Mouse (Mus musculus) testis, adult 2 months (tissue): Measurements from ENCODE around the gene Calhm2. TPM values are rescaled to one million over a fixed set of nuclear protein-coding genes. Genes with fewer than 3 reads are reported as not detected.
A peak's percentile ranks its signal among the peaks of the same experiment; 100 is the strongest.

Source experiments
- H3K27ac ChIP-seq: fragments of 200-500 bp; 2 replicates; pipeline ENCODE4 v1.5.1; 2012; ENCODE audit warnings: low read depth, low read length; ENCODE audit not compliant: control insufficient read depth, insufficient read depth
- H3K27me3 ChIP-seq: fragments of 200-500 bp; 2 replicates; pipeline ENCODE4 v1.6.1; 2012; ENCODE audit warnings: mild to moderate bottlenecking, low read length, moderate library complexity; ENCODE audit not compliant: control insufficient read depth, insufficient read depth
- H3K36me3 ChIP-seq: fragments of 200-500 bp; 2 replicates; pipeline ENCODE4 v1.6.1; 2012; ENCODE audit warnings: mild to moderate bottlenecking, low read length; ENCODE audit not compliant: control insufficient read depth, insufficient read depth
- H3K4me1 ChIP-seq: fragments of 200-500 bp; 2 replicates; pipeline ENCODE4 v1.6.1; 2012; ENCODE audit warnings: low read length; ENCODE audit not compliant: control insufficient read depth, insufficient read depth
- H3K4me3 ChIP-seq: fragments of 200-500 bp; 2 replicates; pipeline ENCODE4 v1.5.1; 2012; ENCODE audit warnings: low read depth, mild to moderate bottlenecking, low read length, moderate library complexity, mixed read lengths; ENCODE audit not compliant: control insufficient read depth
- CTCF ChIP-seq: fragments of 200-500 bp; IDR thresholded peaks from 2 replicates; pipeline ENCODE4 v1.5.1; 2012; ENCODE audit warnings: low read depth, mild to moderate bottlenecking, inconsistent platforms, low read length, moderate library complexity; ENCODE audit not compliant: control insufficient read depth, insufficient read depth, insufficient replicate concordance
- POLR2A ChIP-seq: fragments of 200-500 bp; IDR thresholded peaks from 2 replicates; pipeline ENCODE4 v1.6.1; 2012; ENCODE audit warnings: low read depth, mild to moderate bottlenecking, inconsistent platforms, low read length, moderate library complexity; ENCODE audit not compliant: control insufficient read depth
- polyA plus RNA-seq: library from polyadenylated mRNA; depleted of rRNA; stranded (reverse); fragments of >200 nt; gene quantifications from 2 replicates; pipeline ENCODE4 v1.2.3, GENCODE M21; 2012

Calhm2 gene
- polyA plus RNA-seq, 1 experiment, result 4.1 TPM

DNA sequence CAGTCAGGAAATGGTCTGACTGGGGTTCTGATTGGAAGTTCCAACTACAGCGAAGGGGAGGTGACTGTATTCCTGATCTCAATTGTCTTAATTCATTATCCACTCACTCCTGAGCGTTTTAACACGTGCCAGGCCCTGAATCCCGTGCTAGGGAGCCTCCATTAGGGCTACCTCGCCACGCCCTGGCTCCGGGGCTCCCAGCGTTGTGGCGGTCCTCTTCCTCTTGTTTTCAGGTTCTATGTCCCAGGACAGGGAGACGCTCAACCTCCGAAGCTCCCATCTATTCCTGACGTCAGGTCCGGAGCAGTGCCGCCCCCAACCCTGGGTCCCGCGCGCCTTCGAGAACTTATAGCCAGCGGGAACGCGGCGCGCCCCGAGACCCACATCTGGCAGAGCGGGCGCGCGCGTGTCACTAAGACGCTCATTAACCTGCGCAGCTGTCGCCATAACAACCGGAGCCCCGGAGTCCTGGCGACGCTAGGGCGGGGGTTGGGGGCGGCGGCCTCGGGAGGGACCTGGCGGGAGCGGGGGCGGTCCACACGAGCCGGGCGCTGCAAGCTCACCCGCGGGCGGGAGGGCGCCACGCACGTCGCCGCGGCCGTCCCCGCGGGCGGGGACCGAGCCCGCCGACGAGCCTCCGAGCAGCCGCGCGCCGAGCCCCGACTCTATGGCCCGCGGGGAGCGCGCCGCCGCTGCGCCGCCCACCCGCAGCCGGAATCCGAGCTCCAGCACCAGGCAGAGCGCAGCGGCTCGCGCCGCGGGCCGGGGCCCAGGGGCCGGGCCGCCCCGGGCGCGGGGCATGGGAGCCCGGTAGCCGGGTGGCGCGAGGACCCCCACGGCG, 40.6 kb upstream of the Calhm2 start, which contains the start of gene Neurl1a:
TSS of gene Neurl1a (plus strand) at position 390 of the 841 bp plus-strand sequence.
- Histone ChIP-seq H3K4me1 (peaks cover 9% of the 10 kb centered on the region), H3K27me3 (no peaks in the 10 kb centered on the region), H3K36me3 (no peaks in the 10 kb centered on the region), H3K4me3 (peak within 1 kb of the TSS; percentile 72), H3K27ac (no peak within 1 kb of the TSS)
- TF ChIP-seq CTCF, result no peak

DNA sequence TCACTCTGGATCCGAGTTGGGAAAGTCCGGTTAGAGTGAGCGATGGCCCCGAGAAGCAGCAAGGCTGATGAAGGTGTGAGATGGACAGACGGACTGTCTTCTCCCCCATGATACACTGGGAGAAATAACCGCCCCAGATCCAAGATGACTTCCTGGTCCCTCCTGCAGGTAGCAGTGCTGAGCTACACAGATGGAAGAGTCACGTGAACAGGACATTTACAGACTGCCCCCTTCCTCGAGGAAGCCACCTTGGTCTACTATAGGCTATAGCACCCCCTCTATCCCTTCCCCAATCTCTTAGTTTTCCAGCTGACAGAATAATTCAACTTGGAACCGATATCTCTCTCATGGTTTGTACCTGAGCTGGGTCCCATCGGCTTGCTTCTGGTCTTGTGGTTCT, 39.9 kb upstream of the Calhm2 start:
- TF ChIP-seq POLR2A, result no peak
- H3K36me3 ChIP-seq, result no peaks in the 10 kb centered on the region
- H3K4me1 ChIP-seq, result peaks cover 9% of the 10 kb centered on the region
- no peaks in the 10 kb centered on the region for H3K27me3 ChIP-seq
- peak overlapping the region; percentile 72 for H3K4me3 ChIP-seq
- H3K27ac ChIP-seq, result no peak overlapping the region

DNA sequence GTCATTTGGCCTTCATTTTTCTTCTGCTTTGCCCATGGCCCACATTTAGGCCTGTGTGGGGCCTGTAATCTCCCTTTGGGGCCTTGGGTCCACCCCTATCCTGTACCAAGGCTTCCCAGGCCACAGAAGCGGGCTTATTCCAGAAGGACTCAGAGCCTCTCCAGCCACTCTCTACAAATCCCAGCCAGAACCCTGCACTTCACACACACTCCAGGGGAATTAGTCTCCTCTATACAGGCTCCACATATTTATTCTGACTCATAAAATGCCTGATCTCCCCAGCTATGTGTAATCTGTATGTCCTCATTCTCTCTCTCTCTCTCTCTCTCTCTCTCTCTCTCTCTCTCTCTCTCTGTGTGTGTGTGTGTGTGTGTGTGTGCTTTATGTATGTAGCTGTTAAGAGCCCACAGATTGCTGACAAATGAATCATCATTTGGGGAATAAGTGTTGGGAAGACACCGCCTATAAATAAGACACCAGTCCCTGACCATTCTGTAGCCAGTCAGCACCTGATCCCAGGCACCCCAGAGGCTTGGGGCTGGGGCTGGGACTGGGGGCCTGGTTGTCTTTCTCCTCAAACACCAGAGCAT, 38.9 kb upstream of the Calhm2 start:
- H3K27ac ChIP-seq, result no peak overlapping the region
- H3K27me3 ChIP-seq, result no peaks in the 10 kb centered on the region
- H3K36me3 ChIP-seq, result no peaks in the 10 kb centered on the region
- peaks cover 9% of the 10 kb centered on the region for H3K4me1 ChIP-seq
- TF ChIP-seq POLR2A (no peak), CTCF (no peak)
- peak overlapping the region; percentile 72; the same call in 1 of the 2 replicates for H3K4me3 ChIP-seq

DNA sequence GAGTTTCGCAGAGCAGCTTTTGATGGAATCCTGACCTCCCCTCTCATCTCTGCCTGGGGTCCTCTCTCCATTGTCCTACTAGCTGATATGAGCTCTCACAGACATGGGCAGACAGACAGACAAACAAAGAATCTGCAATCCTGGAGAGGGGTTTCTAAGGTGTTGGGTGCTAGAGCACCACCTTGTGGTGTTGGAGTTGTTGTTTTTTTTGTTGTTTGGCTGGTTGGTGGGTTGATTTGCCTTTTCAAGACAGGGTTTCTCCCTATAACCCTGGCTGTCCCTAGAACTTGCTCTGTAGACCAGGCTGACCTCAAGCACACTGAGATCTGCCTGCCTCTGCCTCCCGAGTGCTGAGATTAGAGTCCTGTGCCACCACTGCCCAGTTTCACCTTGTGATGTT, 37.4 kb upstream of the Calhm2 start:
- TF ChIP-seq CTCF (no peak), POLR2A (no peak)
- H3K27ac ChIP-seq, result no peak overlapping the region
- no peaks in the 10 kb centered on the region for H3K27me3 ChIP-seq
- H3K4me1 ChIP-seq, result peaks cover 9% of the 10 kb centered on the region
- no peak overlapping the region for H3K4me3 ChIP-seq
- H3K36me3 ChIP-seq, result no peaks in the 10 kb centered on the region

DNA sequence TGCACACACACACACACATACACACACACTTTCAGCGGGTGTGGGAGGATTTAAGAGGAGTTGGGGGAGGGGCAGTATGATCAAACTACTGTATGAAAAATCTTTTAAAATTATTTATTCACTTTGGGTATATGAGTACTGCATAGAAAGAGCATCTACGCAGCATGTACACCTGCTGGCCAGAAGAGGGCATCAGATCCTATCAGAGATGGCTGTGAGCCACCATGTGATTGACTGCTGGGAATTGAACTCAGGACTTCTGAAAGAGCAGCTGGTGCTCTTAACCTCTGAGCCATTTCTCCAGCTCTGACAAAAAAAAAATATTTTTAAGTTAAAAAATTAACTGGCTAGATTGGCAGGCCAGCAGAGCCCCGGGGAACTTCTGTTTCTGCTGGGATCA, 36.4 kb upstream of the Calhm2 start:
- H3K27ac ChIP-seq, result no peak overlapping the region
- H3K4me1 ChIP-seq, result peaks cover 9% of the 10 kb centered on the region
- H3K4me3 ChIP-seq, result no peak overlapping the region
- H3K27me3 ChIP-seq, result no peaks in the 10 kb centered on the region
- H3K36me3 ChIP-seq, result no peaks in the 10 kb centered on the region
- no peak for TF ChIP-seq POLR2A
- no peak for TF ChIP-seq CTCF

DNA sequence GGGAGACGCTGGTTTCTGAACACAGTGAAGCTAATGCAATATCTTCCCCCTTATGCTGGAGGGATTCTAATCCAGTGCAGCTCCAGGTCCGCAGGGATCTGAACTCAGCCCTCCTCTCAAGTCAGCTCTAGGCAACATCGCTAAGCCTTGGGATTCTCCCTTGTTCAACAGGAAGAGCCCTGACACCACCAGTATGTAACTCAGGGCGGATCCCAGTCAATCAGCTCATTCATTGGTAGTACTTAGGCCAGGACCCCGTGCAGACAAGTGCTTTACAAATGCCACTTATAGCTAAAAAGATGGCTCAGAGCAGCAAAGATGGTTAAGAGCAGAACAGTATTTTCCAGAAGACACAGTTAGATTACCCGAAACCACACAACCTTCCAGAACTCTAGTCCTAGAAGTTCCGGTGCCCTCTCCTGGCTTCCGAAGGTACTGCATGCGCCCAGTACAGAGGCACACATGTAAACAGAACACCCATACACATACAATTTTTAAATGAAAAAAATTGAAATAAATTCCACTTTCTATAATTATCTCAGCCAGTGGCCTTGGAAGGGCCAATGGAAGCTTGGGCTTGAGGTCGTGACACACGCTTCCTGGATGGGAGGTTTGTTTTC, 30.8 kb upstream of the Calhm2 start:
- Histone ChIP-seq H3K27me3 (no peaks in the 10 kb centered on the region), H3K4me1 (peaks cover 9% of the 10 kb centered on the region), H3K36me3 (no peaks in the 10 kb centered on the region), H3K4me3 (peak overlapping the region; percentile 51), H3K27ac (no peak overlapping the region)
- peak; percentile 82; the same call in 1 of the 2 replicates for TF ChIP-seq CTCF
- no peak for TF ChIP-seq POLR2A

DNA sequence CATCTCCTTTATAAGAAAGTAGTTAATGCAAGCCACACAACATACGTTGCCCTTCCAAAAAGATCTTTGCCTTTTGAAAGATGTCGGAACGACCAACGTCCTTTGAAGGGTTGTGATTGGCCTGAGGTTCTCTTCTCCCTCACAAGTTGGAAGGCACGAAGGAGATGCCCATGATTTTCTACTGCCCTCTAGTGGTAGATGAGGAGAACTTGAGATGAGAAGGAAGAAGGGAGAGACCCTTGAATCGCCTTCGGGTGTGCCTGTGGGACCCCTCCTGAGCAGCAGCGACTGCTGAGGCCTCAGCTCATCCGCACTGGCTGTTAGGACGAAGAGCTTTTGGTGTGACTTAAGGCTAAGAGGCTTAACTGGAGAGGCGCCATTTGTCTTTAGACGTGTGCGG, 30.1 kb upstream of the Calhm2 start:
- TF ChIP-seq CTCF (peak; percentile 61; the same call in 1 of the 2 replicates), POLR2A (no peak)
- Histone ChIP-seq H3K4me1 (peaks cover 9% of the 10 kb centered on the region), H3K4me3 (peak overlapping the region; percentile 51), H3K36me3 (no peaks in the 10 kb centered on the region), H3K27ac (no peak overlapping the region), H3K27me3 (no peaks in the 10 kb centered on the region)
